Mouse (Mus musculus) neural tube, embryonic 13.5 days (tissue): ENCODE data around the gene Auts2. TPM values are rescaled to one million over a fixed set of nuclear protein-coding genes. Genes with fewer than 3 reads are reported as not detected.

ENCODE experiments used
- ATAC-seq: fragments of 200-750 bp; cut with Nextera tagmentation; 2 replicates; pipeline ENCODE4 v1.8.0; 2017; ENCODE audit warnings: low read depth, mild to moderate bottlenecking, moderate TSS enrichment, moderate library complexity
- H3K27ac ChIP-seq: fragments of 300-500 bp; sonication (generic); replicated peaks from 2 replicates; pipeline ENCODE4 v1.5.1; 2015; ENCODE audit warnings: moderate library complexity, mild to moderate bottlenecking, inconsistent platforms
- H3K27me3 ChIP-seq: fragments of 300-500 bp; sonication (generic); 2 replicates; pipeline ENCODE4 v1.6.1; 2015; ENCODE audit warnings: mild to moderate bottlenecking, inconsistent platforms
- H3K36me3 ChIP-seq: fragments of 300-500 bp; sonication (generic); 2 replicates; pipeline ENCODE4 v1.6.1; 2015; ENCODE audit warnings: mild to moderate bottlenecking, inconsistent platforms
- H3K4me1 ChIP-seq: fragments of 300-500 bp; sonication (generic); replicated peaks from 2 replicates; pipeline ENCODE4 v1.6.1; 2015; ENCODE audit warnings: inconsistent platforms
- H3K4me2 ChIP-seq: fragments of 300-500 bp; sonication (generic); 2 replicates; pipeline ENCODE4 v1.6.1; 2015; ENCODE audit warnings: inconsistent platforms, mild to moderate bottlenecking, moderate library complexity
- H3K4me3 ChIP-seq: fragments of 300-500 bp; sonication (generic); 2 replicates; pipeline ENCODE4 v1.5.1; 2015; ENCODE audit warnings: mild to moderate bottlenecking, inconsistent platforms
- H3K9ac ChIP-seq: fragments of 300-500 bp; sonication (generic); 2 replicates; pipeline ENCODE4 v1.6.1; 2015; ENCODE audit warnings: moderate library complexity, mild to moderate bottlenecking, inconsistent platforms
- H3K9me3 ChIP-seq: fragments of 300-500 bp; sonication (generic); 2 replicates; pipeline ENCODE4 v1.6.1; 2016; ENCODE audit warnings: inconsistent platforms
- WGBS: fragments of 180-500 bp; shearing (Covaris S2); methylation state at CpG from one replicate; pipeline ENCODE4 v1.1.7; 2015; 5-methylcytosine and 5-hydroxymethylcytosine counted together
- polyA plus RNA-seq: library from polyadenylated mRNA; unstranded; fragments of >200 nt; fragmentation: Nextera tagmentation; extraction: Ambion mirVana; gene quantifications from 2 replicates; pipeline ENCODE4 v1.2.1, GENCODE M21; 2015

Gene Auts2
- polyA plus RNA-seq, 1 experiment from 2014 or later = 72.6 TPM

- 78% methylated on average over 8 of the region's 8 CpGs for WGBS
These were observed 287.6 kb downstream of the Auts2 start for GRCm38 (mm10) chr5:132255579-132255978.

GRCm38 (mm10) chr5:132249523-132249922 is 293.6 kb downstream of the Auts2 start:
- 56% methylated on average over 11 of the region's 11 CpGs for WGBS

More at GRCm38 (mm10) chr5:132255579-132255978, 287.6 kb downstream of the Auts2 start:
- no peak overlapping the region for H3K27ac ChIP-seq
- H3K9ac ChIP-seq = no peak overlapping the region
- 0 out of 2 replicates have a peak, but pooled peaks cover 4% of the 10 kb centered on the region for H3K4me1 ChIP-seq
- no peak overlapping the region for H3K4me3 ChIP-seq
- no peak for ATAC-seq
- H3K27me3 ChIP-seq = no peaks in the 10 kb centered on the region
- H3K9me3 ChIP-seq = no peaks in the 10 kb centered on the region
- H3K36me3 ChIP-seq = 0 out of 2 replicates have a peak, but pooled peaks cover 4% of the 10 kb centered on the region
- no peak overlapping the region for H3K4me2 ChIP-seq

GRCm38 (mm10) chr5:132248069-132248468 is 295.1 kb downstream of the Auts2 start:
- Histone ChIP-seq H3K4me3 (no peak overlapping the region), H3K4me2 (no peak overlapping the region), H3K27ac (no peak overlapping the region), H3K27me3 (no peaks in the 10 kb centered on the region), H3K36me3 (no peaks in the 10 kb centered on the region), H3K9ac (no peak overlapping the region), H3K9me3 (no peaks in the 10 kb centered on the region), H3K4me1 (peaks cover 29% of the 10 kb centered on the region)
- whole genome bisulfite sequencing = 73% methylated on average over 7 of the region's 7 CpGs
- no peak for ATAC-seq

More at GRCm38 (mm10) chr5:132249523-132249922, 293.6 kb downstream of the Auts2 start:
- Histone ChIP-seq H3K27ac (no peak overlapping the region), H3K27me3 (no peaks in the 10 kb centered on the region), H3K4me3 (no peak overlapping the region), H3K4me2 (no peak overlapping the region), H3K4me1 (peaks cover 29% of the 10 kb centered on the region), H3K36me3 (no peaks in the 10 kb centered on the region), H3K9me3 (no peaks in the 10 kb centered on the region), H3K9ac (no peak overlapping the region)
- no peak for ATAC-seq

GRCm38 (mm10) chr5:132235460-132235859 is 307.7 kb downstream of the Auts2 start:
- Histone ChIP-seq H3K9ac (no peak overlapping the region), H3K4me1 (peaks cover 17% of the 10 kb centered on the region), H3K9me3 (no peaks in the 10 kb centered on the region), H3K27me3 (no peaks in the 10 kb centered on the region), H3K4me3 (no peak overlapping the region), H3K27ac (no peak overlapping the region), H3K4me2 (no peak overlapping the region), H3K36me3 (no peaks in the 10 kb centered on the region)
- no peak for ATAC-seq
- WGBS = 59% methylated on average over 5 of the region's 5 CpGs

GRCm38 (mm10) chr5:132234471-132234870 is 308.7 kb downstream of the Auts2 start:
- Histone ChIP-seq H3K4me2 (no peak overlapping the region), H3K27me3 (no peaks in the 10 kb centered on the region), H3K9me3 (no peaks in the 10 kb centered on the region), H3K4me1 (peaks cover 27% of the 10 kb centered on the region), H3K27ac (no peak overlapping the region), H3K9ac (no peak overlapping the region), H3K4me3 (no peak overlapping the region), H3K36me3 (no peaks in the 10 kb centered on the region)
- ATAC-seq = no peak
- WGBS = 67% methylated on average over 7 of the region's 7 CpGs

GRCm38 (mm10) chr5:132231280-132232047 is 311.7 kb downstream of the Auts2 start:
- H3K4me1 ChIP-seq = peaks cover 32% of the 10 kb centered on the region
- peak; percentile 60; the same call in 1 of the 2 replicates for ATAC-seq
- H3K9me3 ChIP-seq = no peaks in the 10 kb centered on the region
- H3K36me3 ChIP-seq = no peaks in the 10 kb centered on the region
- WGBS = 37% methylated on average over 10 of the region's 10 CpGs
- no peaks in the 10 kb centered on the region for H3K27me3 ChIP-seq
- no peak overlapping the region for H3K4me2 ChIP-seq
- peak overlapping the region; percentile 43; the same call in 1 of the 2 replicates for H3K9ac ChIP-seq
- H3K4me3 ChIP-seq = no peak overlapping the region
- no peak overlapping the region for H3K27ac ChIP-seq

GRCm38 (mm10) chr5:132229644-132230357 is 313.3 kb downstream of the Auts2 start:
- no peaks in the 10 kb centered on the region for H3K36me3 ChIP-seq
- no peak overlapping the region for H3K4me3 ChIP-seq
- no peak overlapping the region for H3K9ac ChIP-seq
- 0 out of 2 replicates have a peak overlapping the region, but pooled peaks have one; percentile 11 for H3K4me2 ChIP-seq
- WGBS = 14% methylated on average over 8 of the region's 8 CpGs
- H3K4me1 ChIP-seq = peaks cover 35% of the 10 kb centered on the region
- H3K27me3 ChIP-seq = no peaks in the 10 kb centered on the region
- peak; percentile 83 for ATAC-seq
- no peak overlapping the region for H3K27ac ChIP-seq
- no peaks in the 10 kb centered on the region for H3K9me3 ChIP-seq

GRCm38 (mm10) chr5:132229023-132229422 is 314.1 kb downstream of the Auts2 start:
- ATAC-seq = no peak
- no peak overlapping the region for H3K27ac ChIP-seq
- no peak overlapping the region for H3K4me2 ChIP-seq
- H3K36me3 ChIP-seq = no peaks in the 10 kb centered on the region
- H3K4me3 ChIP-seq = no peak overlapping the region
- H3K4me1 ChIP-seq = peaks cover 36% of the 10 kb centered on the region
- H3K9me3 ChIP-seq = no peaks in the 10 kb centered on the region
- H3K9ac ChIP-seq = no peak overlapping the region
- no peaks in the 10 kb centered on the region for H3K27me3 ChIP-seq
- 47% methylated on average over 1 of the region's 1 CpGs for WGBS

- 90% methylated on average over 12 of the region's 12 CpGs for WGBS
- H3K27me3 ChIP-seq = no peaks in the 10 kb centered on the region
- no peaks in the 10 kb centered on the region for H3K9me3 ChIP-seq
- H3K4me3 ChIP-seq = no peak overlapping the region
- H3K4me1 ChIP-seq = peaks cover 7% of the 10 kb centered on the region; the same call in 1 of the 2 replicates
- H3K36me3 ChIP-seq = no peaks in the 10 kb centered on the region
- no peak overlapping the region for H3K9ac ChIP-seq
- ATAC-seq = no peak
- no peak overlapping the region for H3K27ac ChIP-seq
- H3K4me2 ChIP-seq = no peak overlapping the region
These were observed 322.7 kb downstream of the Auts2 start for GRCm38 (mm10) chr5:132220376-132220930.

GRCm38 (mm10) chr5:132216143-132216542 is 327.0 kb downstream of the Auts2 start:
- Histone ChIP-seq H3K9me3 (no peaks in the 10 kb centered on the region), H3K27ac (no peak overlapping the region), H3K27me3 (no peaks in the 10 kb centered on the region), H3K4me3 (no peak overlapping the region), H3K36me3 (no peaks in the 10 kb centered on the region), H3K4me2 (no peak overlapping the region), H3K9ac (no peak overlapping the region), H3K4me1 (peaks cover 27% of the 10 kb centered on the region)
- ATAC-seq = no peak
- 93% methylated on average over 2 of the region's 2 CpGs for WGBS

GRCm38 (mm10) chr5:132212446-132212845 is 330.7 kb downstream of the Auts2 start:
- Histone ChIP-seq H3K27me3 (no peaks in the 10 kb centered on the region), H3K4me2 (no peak overlapping the region), H3K4me3 (no peak overlapping the region), H3K27ac (no peak overlapping the region), H3K9ac (no peak overlapping the region), H3K36me3 (no peaks in the 10 kb centered on the region), H3K4me1 (peaks cover 24% of the 10 kb centered on the region), H3K9me3 (no peaks in the 10 kb centered on the region)
- 66% methylated on average over 2 of the region's 2 CpGs for WGBS
- ATAC-seq = no peak

GRCm38 (mm10) chr5:132209694-132210093 is 333.4 kb downstream of the Auts2 start:
- Histone ChIP-seq H3K9ac (no peak overlapping the region), H3K27ac (no peak overlapping the region), H3K4me3 (no peak overlapping the region), H3K36me3 (no peaks in the 10 kb centered on the region), H3K27me3 (no peaks in the 10 kb centered on the region), H3K9me3 (no peaks in the 10 kb centered on the region), H3K4me2 (no peak overlapping the region), H3K4me1 (peaks cover 28% of the 10 kb centered on the region)
- ATAC-seq = no peak
